Mouse (Mus musculus) stomach, postnatal 0 days (tissue): Measurements from ENCODE around the gene Gm20498.
"Not testable (repeated sequence)": the region's sequence is repeated elsewhere in the genome, so short reads cannot be mapped to it uniquely, and the experiment has no call there.

Source experiments
- CTCF ChIP-seq: IDR thresholded peaks from 2 replicates; pipeline ENCODE4 v1.5.1; 2016; ENCODE audit warnings: antibody characterized with exemption, low read depth, mild to moderate bottlenecking, moderate library complexity
- EP300 ChIP-seq: optimal IDR thresholded peaks from 2 replicates; pipeline ENCODE3; 2016; ENCODE audit warnings: antibody characterized with exemption

DNA sequence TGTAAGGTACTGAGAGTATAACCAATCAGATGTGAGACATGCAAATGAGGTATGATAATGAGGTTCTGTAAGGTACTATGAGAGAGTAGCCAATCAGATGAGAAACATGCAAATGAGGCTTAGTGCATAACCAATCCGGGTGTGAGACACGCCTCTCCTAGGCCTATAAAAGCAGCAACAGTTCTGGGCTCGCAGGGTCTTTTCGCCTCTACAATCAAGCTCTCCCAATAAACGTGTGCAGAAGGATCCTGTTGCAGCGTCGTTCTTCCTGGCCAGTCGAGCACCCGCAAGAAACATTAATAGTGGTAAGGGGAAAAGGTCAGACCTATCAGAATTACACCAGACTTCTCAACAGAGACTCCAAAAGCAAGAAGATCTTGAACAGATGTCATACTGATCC is 93.7 kb downstream of the Gm20498 start:
- TF ChIP-seq CTCF, EP300: not testable (repeated sequence)
